Mouse (Mus musculus): ENCODE measurements around the gene Vmn1r2. TPM values are rescaled to one million over a fixed set of nuclear protein-coding genes. Genes with fewer than 3 reads are reported as not detected.

Vmn1r2 gene
- not detected in 2 replicates for polyA plus RNA-seq (2015; fragmentation: Nextera tagmentation; extraction: Ambion mirVana)

GRCm38 (mm10) chr4:3167020-3167419 is at the start of gene Vmn1r2:
Gene Vmn1r2, plus strand, starts transcription at chr4:3167320.

GRCm38 (mm10) chr4:3185258-3185657 is 18.1 kb downstream of the Vmn1r2 start, which contains the start of gene Vmn1r3:
Gene Vmn1r3, minus strand, starts transcription at chr4:3185358.

Other genes starting within 250 kb of the Vmn1r2 start
- gene Vmn1r3, start 18.0 kb downstream of the Vmn1r2 start, polyA plus RNA-seq (2015; fragmentation: Nextera tagmentation; extraction: Ambion mirVana): not detected in 2 replicates

All from urinary bladder, postnatal 0 days (tissue).